Mouse (Mus musculus): ENCODE measurements around the gene Pcnx4. TPM values are rescaled to one million over a fixed set of nuclear protein-coding genes. Genes with fewer than 3 reads are reported as not detected.
"Not testable (repeated sequence)": the region's sequence is repeated elsewhere in the genome, so short reads cannot be mapped to it uniquely, and the experiment has no call there.

Gene Pcnx4
- polyA plus RNA-seq, 1 experiment from 2014 or later, result 24.2 TPM

DNA sequence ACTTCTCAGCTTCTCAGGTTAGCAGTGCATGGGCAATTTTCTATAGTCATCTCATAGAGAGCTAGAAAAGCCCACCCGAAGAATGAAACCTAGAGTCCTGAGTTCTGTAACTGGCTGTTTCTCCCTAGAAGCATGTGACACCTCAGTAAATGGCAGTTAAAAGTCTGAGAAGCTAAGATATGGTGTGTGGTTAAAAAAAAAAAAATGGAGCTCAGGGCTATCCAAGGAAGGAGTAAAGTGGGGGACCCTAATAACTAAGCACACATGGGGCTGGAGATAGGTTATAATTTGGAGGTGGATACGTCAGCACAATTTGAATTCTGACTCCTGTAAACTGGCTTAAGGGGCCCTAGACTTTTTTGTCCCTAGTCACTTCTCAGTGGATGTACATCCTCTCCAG is 46.9 kb downstream of the Pcnx4 start:
- no peak overlapping the region for H3K9ac ChIP-seq (replicated peaks; ENCODE audit: low read depth, low read length)
- 90% methylated on average over 2 of the region's 2 CpGs for WGBS
- H3K27me3 ChIP-seq (replicated peaks; ENCODE audit: control insufficient read depth, insufficient read depth, low read length), result no peaks in the 10 kb centered on the region
- H3K4me1 ChIP-seq (replicated peaks; ENCODE audit: control insufficient read depth, insufficient read depth, low read length), result no peaks in the 10 kb centered on the region
- H3K4me3 ChIP-seq (replicated peaks; ENCODE audit: low read length), result no peak overlapping the region
- no peak overlapping the region for H3K27ac ChIP-seq (ENCODE audit: low read length)
- H3K9me3 ChIP-seq (ENCODE audit: control insufficient read depth, low read length), result no peaks in the 10 kb centered on the region
- ATAC-seq, result no peak
- 0 out of 2 replicates have a peak, but pooled peaks cover 3% of the 10 kb centered on the region for H3K36me3 ChIP-seq (ENCODE audit: control insufficient read depth, insufficient read depth)
- no peak overlapping the region for H3K4me2 ChIP-seq (ENCODE audit: low read length)

DNA sequence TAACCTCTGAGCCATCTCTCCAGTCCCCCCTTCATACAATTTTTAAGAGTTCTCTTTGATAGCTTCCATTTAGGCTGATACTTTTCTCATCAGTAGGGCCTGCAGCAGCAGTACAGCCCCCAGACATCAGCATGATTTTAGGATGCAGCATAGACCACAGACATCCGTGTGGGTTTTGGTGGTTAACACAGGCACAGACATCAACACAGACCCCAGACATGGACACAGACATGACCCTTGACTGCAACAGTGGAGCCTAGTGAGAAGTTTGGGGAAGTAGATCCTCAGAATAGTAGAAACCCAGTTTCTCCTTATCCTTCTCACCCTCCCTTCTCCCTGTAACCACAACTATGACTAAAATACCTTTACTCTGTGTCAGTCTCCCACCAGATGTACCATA is 49.2 kb downstream of the Pcnx4 start:
- H3K4me1 ChIP-seq (replicated peaks; ENCODE audit: control insufficient read depth, insufficient read depth, low read length), result no peaks in the 10 kb centered on the region
- no peak overlapping the region for H3K9ac ChIP-seq (replicated peaks; ENCODE audit: low read depth, low read length)
- no peaks in the 10 kb centered on the region for H3K9me3 ChIP-seq (ENCODE audit: control insufficient read depth, low read length)
- H3K4me3 ChIP-seq (replicated peaks; ENCODE audit: low read length), result no peak overlapping the region
- H3K36me3 ChIP-seq (ENCODE audit: control insufficient read depth, insufficient read depth), result 0 out of 2 replicates have a peak, but pooled peaks cover 3% of the 10 kb centered on the region
- ATAC-seq, result no peak
- WGBS, result 85% methylated on average over 1 of the region's 1 CpGs
- H3K27ac ChIP-seq (ENCODE audit: low read length), result no peak overlapping the region
- H3K27me3 ChIP-seq (replicated peaks; ENCODE audit: control insufficient read depth, insufficient read depth, low read length), result no peaks in the 10 kb centered on the region
- H3K4me2 ChIP-seq (ENCODE audit: low read length), result no peak overlapping the region

DNA sequence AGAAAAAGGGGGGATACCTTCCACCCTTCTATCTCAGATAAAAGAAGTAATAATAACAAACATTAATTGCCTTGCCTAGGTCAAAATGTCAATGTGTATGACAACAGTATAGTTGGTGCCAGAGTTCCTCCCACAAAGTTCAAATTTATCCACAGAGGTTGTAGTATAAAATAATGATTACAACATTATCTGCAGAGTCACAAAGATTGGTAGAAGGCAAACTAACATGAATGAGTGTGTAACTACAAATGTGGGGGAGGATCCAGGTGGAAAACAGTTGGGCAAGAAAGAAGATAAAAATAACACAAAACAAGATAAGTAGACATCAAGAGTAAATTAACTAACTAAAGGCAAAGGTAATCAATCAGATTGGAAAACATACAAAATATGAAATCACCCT is 56.8 kb downstream of the Pcnx4 start:
- Histone ChIP-seq H3K4me1 (replicated peaks; ENCODE audit: control insufficient read depth, insufficient read depth, low read length) (no peaks in the 10 kb centered on the region), H3K9ac (replicated peaks; ENCODE audit: low read depth, low read length) (no peak overlapping the region), H3K36me3 (ENCODE audit: control insufficient read depth, insufficient read depth) (no peaks in the 10 kb centered on the region), H3K4me3 (replicated peaks; ENCODE audit: low read length) (no peak overlapping the region), H3K27me3 (replicated peaks; ENCODE audit: control insufficient read depth, insufficient read depth, low read length) (no peaks in the 10 kb centered on the region), H3K4me2 (ENCODE audit: low read length) (no peak overlapping the region), H3K27ac (ENCODE audit: low read length) (no peak overlapping the region), H3K9me3 (ENCODE audit: control insufficient read depth, low read length) (no peaks in the 10 kb centered on the region)
- ATAC-seq, result no peak

DNA sequence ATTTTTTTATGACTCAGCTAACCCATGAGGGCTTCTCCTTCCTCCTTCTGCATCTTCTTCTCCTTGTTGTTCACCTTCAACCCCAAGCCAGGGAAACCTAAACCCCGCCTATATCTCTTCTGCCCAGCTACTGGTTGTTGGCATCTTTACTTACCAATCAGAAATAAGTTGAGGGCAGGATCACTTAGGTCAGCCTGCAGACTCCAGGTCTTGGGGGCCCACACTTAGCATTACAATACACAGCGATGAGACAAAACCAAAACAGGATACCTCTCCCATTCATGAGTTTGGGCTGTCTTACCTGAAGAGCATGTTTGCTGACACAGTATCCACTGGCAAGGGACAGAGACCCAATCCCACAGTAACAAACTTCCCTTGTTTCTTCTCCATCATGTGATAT is 57.8 kb downstream of the Pcnx4 start:
- no peaks in the 10 kb centered on the region for H3K9me3 ChIP-seq (ENCODE audit: control insufficient read depth, low read length)
- H3K27ac ChIP-seq (ENCODE audit: low read length), result no peak overlapping the region
- WGBS, result 66% methylated on average over 2 of the region's 2 CpGs
- no peaks in the 10 kb centered on the region for H3K27me3 ChIP-seq (replicated peaks; ENCODE audit: control insufficient read depth, insufficient read depth, low read length)
- H3K9ac ChIP-seq (replicated peaks; ENCODE audit: low read depth, low read length), result no peak overlapping the region
- no peak overlapping the region for H3K4me2 ChIP-seq (ENCODE audit: low read length)
- ATAC-seq, result no peak
- no peaks in the 10 kb centered on the region for H3K4me1 ChIP-seq (replicated peaks; ENCODE audit: control insufficient read depth, insufficient read depth, low read length)
- no peaks in the 10 kb centered on the region for H3K36me3 ChIP-seq (ENCODE audit: control insufficient read depth, insufficient read depth)
- H3K4me3 ChIP-seq (replicated peaks; ENCODE audit: low read length), result no peak overlapping the region

DNA sequence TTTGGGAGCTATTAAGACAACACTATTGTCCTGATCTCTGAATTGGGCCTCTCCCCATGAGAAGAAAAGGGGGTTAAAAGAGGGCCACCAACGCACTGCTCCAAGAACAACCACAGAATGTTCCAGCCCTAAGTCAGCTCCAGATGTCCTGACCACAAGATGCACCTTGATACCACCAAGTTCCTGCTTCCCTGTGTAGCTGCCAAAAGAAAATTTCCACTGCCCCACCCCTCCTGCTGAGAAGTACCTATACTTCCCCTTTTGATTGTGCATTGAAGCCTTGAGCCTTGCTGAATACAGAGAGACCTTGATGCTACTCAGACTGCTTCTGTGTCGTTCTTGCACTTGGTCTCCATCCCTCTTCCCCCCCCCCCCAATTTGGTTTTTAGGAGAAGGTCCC is 62.5 kb downstream of the Pcnx4 start:
- not testable (repeated sequence) for H3K36me3 ChIP-seq (ENCODE audit: control insufficient read depth, insufficient read depth)

DNA sequence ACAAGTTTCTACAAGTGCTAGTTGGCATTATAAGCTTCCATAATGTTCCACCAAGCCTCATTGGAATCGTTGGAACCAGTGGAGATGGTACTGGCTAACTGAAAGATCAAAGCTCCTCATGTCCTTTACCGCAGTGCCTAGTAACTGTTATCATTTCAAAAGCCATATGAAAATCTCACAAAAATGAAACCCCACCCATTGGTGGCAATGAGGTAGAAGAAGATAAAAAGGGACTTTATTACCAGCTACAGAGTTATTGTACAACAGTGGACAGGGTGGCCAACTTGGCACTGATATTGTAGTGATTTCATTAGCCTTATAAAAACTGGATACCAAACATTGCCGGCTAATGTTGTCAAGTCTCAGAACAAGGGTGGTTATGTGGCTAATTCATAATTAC is 75.9 kb downstream of the Pcnx4 start:
- H3K27ac ChIP-seq (ENCODE audit: low read length), result no peak overlapping the region
- no peak overlapping the region for H3K4me2 ChIP-seq (ENCODE audit: low read length)
- ATAC-seq, result no peak
- no peaks in the 10 kb centered on the region for H3K4me1 ChIP-seq (replicated peaks; ENCODE audit: control insufficient read depth, insufficient read depth, low read length)
- H3K4me3 ChIP-seq (replicated peaks; ENCODE audit: low read length), result no peak overlapping the region
- no peaks in the 10 kb centered on the region for H3K9me3 ChIP-seq (ENCODE audit: control insufficient read depth, low read length)
- H3K9ac ChIP-seq (replicated peaks; ENCODE audit: low read depth, low read length), result no peak overlapping the region
- WGBS, result 90% methylated on average over 3 of the region's 3 CpGs
- H3K27me3 ChIP-seq (replicated peaks; ENCODE audit: control insufficient read depth, insufficient read depth, low read length), result no peaks in the 10 kb centered on the region
- no peaks in the 10 kb centered on the region for H3K36me3 ChIP-seq (ENCODE audit: control insufficient read depth, insufficient read depth)

More for the DNA sequence above, 62.5 kb downstream of the Pcnx4 start:
- H3K4me2 ChIP-seq (ENCODE audit: low read length); H3K9me3 ChIP-seq (ENCODE audit: control insufficient read depth, low read length); H3K4me3 ChIP-seq (replicated peaks; ENCODE audit: low read length); H3K27ac ChIP-seq (ENCODE audit: low read length); ATAC-seq; H3K27me3 ChIP-seq (replicated peaks; ENCODE audit: control insufficient read depth, insufficient read depth, low read length); H3K9ac ChIP-seq (replicated peaks; ENCODE audit: low read depth, low read length); H3K4me1 ChIP-seq (replicated peaks; ENCODE audit: control insufficient read depth, insufficient read depth, low read length): not testable (repeated sequence)
- 82% methylated on average over 2 of the region's 2 CpGs for WGBS

DNA sequence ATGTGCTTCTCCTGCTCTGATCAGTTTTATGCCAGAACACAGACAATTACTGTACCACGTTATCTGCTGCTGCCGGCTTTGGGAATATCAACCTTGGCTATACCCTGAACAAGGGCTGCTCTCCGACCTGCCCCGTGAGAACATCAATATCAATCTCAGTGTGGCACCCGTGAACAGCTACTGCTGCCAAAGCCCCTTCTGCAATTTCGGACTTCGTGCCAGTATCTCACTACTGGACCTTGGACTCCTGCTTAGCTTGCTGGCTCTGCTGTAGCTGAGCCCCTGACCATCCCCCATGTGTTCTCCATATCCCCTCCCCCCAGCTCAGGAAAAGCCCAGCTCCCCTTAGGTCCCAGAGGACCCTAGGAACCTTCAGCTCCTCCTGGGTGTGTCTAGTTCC is 84.7 kb downstream of the Pcnx4 start:
- Histone ChIP-seq H3K36me3 (ENCODE audit: control insufficient read depth, insufficient read depth) (no peaks in the 10 kb centered on the region), H3K27me3 (replicated peaks; ENCODE audit: control insufficient read depth, insufficient read depth, low read length) (no peaks in the 10 kb centered on the region), H3K9ac (replicated peaks; ENCODE audit: low read depth, low read length) (no peak overlapping the region), H3K9me3 (ENCODE audit: control insufficient read depth, low read length) (no peaks in the 10 kb centered on the region), H3K4me2 (ENCODE audit: low read length) (no peak overlapping the region), H3K27ac (ENCODE audit: low read length) (no peak overlapping the region), H3K4me1 (replicated peaks; ENCODE audit: control insufficient read depth, insufficient read depth, low read length) (no peaks in the 10 kb centered on the region), H3K4me3 (replicated peaks; ENCODE audit: low read length) (no peak overlapping the region)
- 91% methylated on average over 7 of the region's 7 CpGs for WGBS
- no peak for ATAC-seq

DNA sequence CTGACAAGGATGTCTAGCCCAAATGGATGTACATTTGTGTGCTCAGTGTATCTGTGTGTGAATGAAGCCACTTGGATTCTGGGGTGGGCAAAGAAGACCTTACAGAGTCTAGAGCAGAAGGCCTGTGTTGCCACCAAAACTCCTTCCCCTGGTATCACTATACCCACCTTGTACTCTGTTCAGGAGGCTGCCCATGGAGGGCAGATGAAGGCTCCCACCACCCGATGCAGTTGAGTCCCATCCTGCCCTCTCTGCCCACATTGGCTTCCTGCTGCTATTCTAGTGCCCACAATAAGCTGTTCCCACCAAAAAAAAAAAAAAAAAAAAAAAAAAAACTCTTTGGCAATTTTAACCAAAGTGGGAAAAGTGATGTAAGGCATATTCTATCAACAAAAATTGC is 85.3 kb downstream of the Pcnx4 start:
- Histone ChIP-seq H3K9ac (replicated peaks; ENCODE audit: low read depth, low read length) (no peak overlapping the region), H3K4me2 (ENCODE audit: low read length) (no peak overlapping the region), H3K27ac (ENCODE audit: low read length) (no peak overlapping the region), H3K27me3 (replicated peaks; ENCODE audit: control insufficient read depth, insufficient read depth, low read length) (no peaks in the 10 kb centered on the region), H3K9me3 (ENCODE audit: control insufficient read depth, low read length) (no peaks in the 10 kb centered on the region), H3K4me3 (replicated peaks; ENCODE audit: low read length) (no peak overlapping the region), H3K4me1 (replicated peaks; ENCODE audit: control insufficient read depth, insufficient read depth, low read length) (no peaks in the 10 kb centered on the region), H3K36me3 (ENCODE audit: control insufficient read depth, insufficient read depth) (no peaks in the 10 kb centered on the region)
- 90% methylated on average over 1 of the region's 1 CpGs for WGBS
- no peak for ATAC-seq

DNA sequence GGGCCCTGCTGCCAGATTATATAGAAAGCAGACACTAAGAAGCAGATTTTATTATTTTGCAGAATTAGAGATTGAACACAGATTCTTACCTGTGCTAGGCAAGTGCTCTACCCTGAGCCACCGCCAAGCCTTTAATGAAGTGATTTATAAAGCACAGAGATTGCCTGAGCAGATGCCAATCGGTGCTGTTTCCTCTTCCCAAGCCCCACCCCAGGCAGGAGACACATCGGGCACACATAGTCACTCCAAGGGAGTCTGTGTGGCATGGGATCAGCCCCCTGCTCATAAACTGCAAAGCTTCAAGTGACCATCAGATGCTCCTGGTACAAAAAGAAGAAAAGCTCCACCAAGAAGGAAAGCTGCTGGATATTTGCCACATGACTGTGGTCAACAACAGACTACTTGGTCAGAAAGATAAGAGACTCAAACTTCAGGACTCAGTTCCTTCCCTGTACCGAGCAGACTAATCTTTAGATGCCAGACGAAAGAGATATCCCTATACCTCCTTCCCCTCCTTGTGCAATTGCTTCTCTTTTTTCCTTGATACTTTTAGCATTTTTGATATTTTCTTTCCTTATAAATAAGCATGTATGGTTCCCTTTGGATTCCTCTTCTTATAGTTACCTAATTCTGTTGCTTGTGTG is 86.8 kb downstream of the Pcnx4 start:
- no peaks in the 10 kb centered on the region for H3K4me1 ChIP-seq (replicated peaks; ENCODE audit: control insufficient read depth, insufficient read depth, low read length)
- no peak overlapping the region for H3K4me2 ChIP-seq (ENCODE audit: low read length)
- H3K9ac ChIP-seq (replicated peaks; ENCODE audit: low read depth, low read length), result no peak overlapping the region
- H3K36me3 ChIP-seq (ENCODE audit: control insufficient read depth, insufficient read depth), result no peaks in the 10 kb centered on the region
- H3K27ac ChIP-seq (ENCODE audit: low read length), result no peak overlapping the region
- no peaks in the 10 kb centered on the region for H3K27me3 ChIP-seq (replicated peaks; ENCODE audit: control insufficient read depth, insufficient read depth, low read length)
- H3K4me3 ChIP-seq (replicated peaks; ENCODE audit: low read length), result no peak overlapping the region
- no peak for ATAC-seq
- no peaks in the 10 kb centered on the region for H3K9me3 ChIP-seq (ENCODE audit: control insufficient read depth, low read length)
- WGBS, result 85% methylated on average over 5 of the region's 5 CpGs

DNA sequence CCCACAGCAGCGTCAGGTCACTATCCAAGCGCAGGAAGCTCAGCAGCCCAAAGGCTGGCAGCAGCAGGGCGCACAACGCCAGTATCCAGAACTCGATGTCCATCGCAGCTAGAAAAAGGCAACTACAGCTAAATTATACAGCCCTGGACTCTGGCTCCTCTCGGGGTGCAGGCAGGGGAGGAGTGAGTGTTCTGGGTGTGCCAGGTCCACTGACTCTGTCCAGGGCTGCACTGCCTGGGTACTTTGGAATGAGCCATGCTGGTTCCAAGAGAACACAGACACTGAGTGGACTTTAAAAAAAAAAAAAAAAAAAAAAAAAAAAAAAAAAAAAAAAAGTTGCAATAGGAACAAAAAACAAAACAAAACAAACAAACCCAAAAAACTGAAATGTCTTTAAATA is 92.6 kb downstream of the Pcnx4 start:
- Histone ChIP-seq H3K27me3 (replicated peaks; ENCODE audit: control insufficient read depth, insufficient read depth, low read length) (no peaks in the 10 kb centered on the region), H3K9me3 (ENCODE audit: control insufficient read depth, low read length) (no peaks in the 10 kb centered on the region), H3K9ac (replicated peaks; ENCODE audit: low read depth, low read length) (no peak overlapping the region), H3K36me3 (ENCODE audit: control insufficient read depth, insufficient read depth) (no peaks in the 10 kb centered on the region), H3K27ac (ENCODE audit: low read length) (no peak overlapping the region), H3K4me2 (ENCODE audit: low read length) (no peak overlapping the region), H3K4me3 (replicated peaks; ENCODE audit: low read length) (no peak overlapping the region), H3K4me1 (replicated peaks; ENCODE audit: control insufficient read depth, insufficient read depth, low read length) (no peaks in the 10 kb centered on the region)
- no peak for ATAC-seq
- WGBS, result 90% methylated on average over 7 of the region's 7 CpGs
